Mouse (Mus musculus) hindbrain, embryonic 15.5 days (tissue): ENCODE measurements around the gene Mcu. TPM values are rescaled to one million over a fixed set of nuclear protein-coding genes. Genes with fewer than 3 reads are reported as not detected.
A peak's percentile ranks its signal among the peaks of the same experiment; 100 is the strongest.

ENCODE experiments used
- ATAC-seq: fragments of 200-750 bp; cut with Nextera tagmentation; 2 replicates; pipeline ENCODE4 v1.8.0; 2017; ENCODE audit warnings: low read depth, moderate number of reproducible peaks, moderate TSS enrichment; ENCODE audit not compliant: low FRiP score
- H3K27ac ChIP-seq: fragments of 300-500 bp; sonication (generic); replicated peaks from 2 replicates; pipeline ENCODE4 v1.5.1; 2015; ENCODE audit warnings: mild to moderate bottlenecking, inconsistent platforms
- H3K27me3 ChIP-seq: fragments of 300-500 bp; sonication (generic); 2 replicates; pipeline ENCODE4 v1.6.1; 2015; ENCODE audit warnings: control low read depth, inconsistent platforms
- H3K36me3 ChIP-seq: fragments of 300-500 bp; sonication (generic); 2 replicates; pipeline ENCODE4 v1.6.1; 2015; ENCODE audit warnings: control low read depth, inconsistent platforms
- H3K4me1 ChIP-seq: fragments of 300-500 bp; sonication (generic); replicated peaks from 2 replicates; pipeline ENCODE4 v1.6.1; 2015; ENCODE audit warnings: control low read depth, inconsistent platforms
- H3K4me2 ChIP-seq: fragments of 300-500 bp; sonication (generic); 2 replicates; pipeline ENCODE4 v1.6.1; 2015; ENCODE audit warnings: moderate library complexity, mild to moderate bottlenecking, inconsistent platforms
- H3K4me3 ChIP-seq: fragments of 300-500 bp; sonication (generic); 2 replicates; pipeline ENCODE4 v1.5.1; 2015; ENCODE audit warnings: mild to moderate bottlenecking, inconsistent platforms
- H3K9ac ChIP-seq: fragments of 300-500 bp; sonication (generic); 2 replicates; pipeline ENCODE4 v1.6.1; 2015; ENCODE audit warnings: inconsistent platforms
- H3K9me3 ChIP-seq: fragments of 300-500 bp; sonication (generic); 2 replicates; pipeline ENCODE4 v1.6.1; 2016; ENCODE audit warnings: control low read depth, inconsistent platforms
- WGBS: fragments of 180-500 bp; shearing (Covaris S2); methylation state at CpG from one replicate; pipeline ENCODE4 v1.1.7; 2015; 5-methylcytosine and 5-hydroxymethylcytosine counted together
- polyA plus RNA-seq: library from polyadenylated mRNA; unstranded; fragments of >200 nt; fragmentation: Nextera tagmentation; extraction: Ambion mirVana; gene quantifications from 2 replicates; pipeline ENCODE4 v1.2.1, GENCODE M21; 2015

The Mcu gene
- polyA plus RNA-seq, 1 experiment from 2014 or later, result 34.6 TPM

- whole genome bisulfite sequencing, result 87% methylated on average over 16 of the region's 16 CpGs
- no peak overlapping the region for H3K4me3 ChIP-seq
- H3K4me1 ChIP-seq, result no peaks in the 10 kb centered on the region
- H3K27me3 ChIP-seq, result no peaks in the 10 kb centered on the region
- no peak overlapping the region for H3K4me2 ChIP-seq
- H3K9me3 ChIP-seq, result no peaks in the 10 kb centered on the region
- no peak overlapping the region for H3K27ac ChIP-seq
- H3K9ac ChIP-seq, result no peak overlapping the region
- no peak for ATAC-seq
- no peaks in the 10 kb centered on the region for H3K36me3 ChIP-seq
Observed at GRCm38 (mm10) chr10:59636751-59637533, 20.4 kb upstream of the Mcu start.

GRCm38 (mm10) chr10:59636048-59636447, 19.6 kb upstream of the Mcu start:
- no peak overlapping the region for H3K4me2 ChIP-seq
- H3K27ac ChIP-seq, result no peak overlapping the region
- ATAC-seq, result no peak
- no peaks in the 10 kb centered on the region for H3K4me1 ChIP-seq
- no peaks in the 10 kb centered on the region for H3K36me3 ChIP-seq
- H3K9ac ChIP-seq, result no peak overlapping the region
- H3K4me3 ChIP-seq, result no peak overlapping the region
- H3K27me3 ChIP-seq, result no peaks in the 10 kb centered on the region
- WGBS, result 75% methylated on average over 2 of the region's 2 CpGs
- H3K9me3 ChIP-seq, result no peaks in the 10 kb centered on the region

- H3K27ac ChIP-seq, result no peak overlapping the region
- ATAC-seq, result no peak
- no peak overlapping the region for H3K4me3 ChIP-seq
- no peaks in the 10 kb centered on the region for H3K4me1 ChIP-seq
- H3K9me3 ChIP-seq, result no peaks in the 10 kb centered on the region
- WGBS, result 81% methylated on average over 4 of the region's 4 CpGs
- H3K4me2 ChIP-seq, result no peak overlapping the region
- H3K36me3 ChIP-seq, result no peaks in the 10 kb centered on the region
- no peak overlapping the region for H3K9ac ChIP-seq
- H3K27me3 ChIP-seq, result no peaks in the 10 kb centered on the region
Observed at GRCm38 (mm10) chr10:59629506-59629782, 13.0 kb upstream of the Mcu start.

GRCm38 (mm10) chr10:59628641-59629505, 12.4 kb upstream of the Mcu start:
- Histone ChIP-seq H3K4me3 (no peak overlapping the region), H3K4me2 (no peak overlapping the region), H3K4me1 (no peaks in the 10 kb centered on the region), H3K27me3 (no peaks in the 10 kb centered on the region), H3K27ac (peak overlapping the region; percentile 9; the same call in 1 of the 2 replicates), H3K36me3 (no peaks in the 10 kb centered on the region), H3K9me3 (no peaks in the 10 kb centered on the region), H3K9ac (no peak overlapping the region)
- WGBS, result 66% methylated on average over 17 of the region's 17 CpGs
- peak; percentile 84 for ATAC-seq

- Histone ChIP-seq H3K4me3 (no peak overlapping the region), H3K36me3 (no peaks in the 10 kb centered on the region), H3K4me2 (no peak overlapping the region), H3K9ac (no peak overlapping the region), H3K4me1 (no peaks in the 10 kb centered on the region), H3K27ac (no peak overlapping the region), H3K27me3 (no peaks in the 10 kb centered on the region), H3K9me3 (no peaks in the 10 kb centered on the region)
- 70% methylated on average over 5 of the region's 5 CpGs for WGBS
- no peak for ATAC-seq
Observed at GRCm38 (mm10) chr10:59623496-59623895, 7.0 kb upstream of the Mcu start.

GRCm38 (mm10) chr10:59621355-59621754, 4.9 kb upstream of the Mcu start:
- no peak for ATAC-seq
- WGBS, result 79% methylated on average over 10 of the region's 10 CpGs
- Histone ChIP-seq H3K27ac (no peak overlapping the region), H3K4me1 (no peaks in the 10 kb centered on the region), H3K9ac (no peak overlapping the region), H3K27me3 (no peaks in the 10 kb centered on the region), H3K4me3 (no peak overlapping the region), H3K9me3 (no peaks in the 10 kb centered on the region), H3K36me3 (no peaks in the 10 kb centered on the region), H3K4me2 (no peak overlapping the region)

GRCm38 (mm10) chr10:59617776-59618175, 1.3 kb upstream of the Mcu start:
- H3K9me3 ChIP-seq, result no peaks in the 10 kb centered on the region
- ATAC-seq, result no peak
- peaks cover 28% of the 10 kb centered on the region for H3K4me1 ChIP-seq
- H3K4me2 ChIP-seq, result no peak overlapping the region
- no peak overlapping the region for H3K27ac ChIP-seq
- no peak overlapping the region for H3K4me3 ChIP-seq
- no peaks in the 10 kb centered on the region for H3K27me3 ChIP-seq
- H3K9ac ChIP-seq, result no peak overlapping the region
- no peaks in the 10 kb centered on the region for H3K36me3 ChIP-seq
- 93% methylated on average over 7 of the region's 7 CpGs for WGBS

- Histone ChIP-seq H3K9ac (peak within 1 kb of the TSS; percentile 90), H3K4me1 (peaks cover 28% of the 10 kb centered on the region), H3K4me2 (peak within 1 kb of the TSS; percentile 90), H3K9me3 (no peaks in the 10 kb centered on the region), H3K27me3 (no peaks in the 10 kb centered on the region), H3K36me3 (no peaks in the 10 kb centered on the region), H3K27ac (peak within 1 kb of the TSS; percentile 88), H3K4me3 (peak within 1 kb of the TSS; percentile 87)
- WGBS, result under 1% methylated on average over 44 of the region's 51 CpGs
- peak; percentile 79 for ATAC-seq
Observed at GRCm38 (mm10) chr10:59615981-59616520, 441 bp downstream of the Mcu start, which contains the start of gene Gm10322. Gene Gm10322, plus strand, starts transcription at chr10:59616063.

GRCm38 (mm10) chr10:59615411-59615810, 1.1 kb downstream of the Mcu start:
- no peak for ATAC-seq
- 30% methylated on average over 5 of the region's 5 CpGs for WGBS
- no peaks in the 10 kb centered on the region for H3K9me3 ChIP-seq

GRCm38 (mm10) chr10:59614141-59614540, 2.4 kb downstream of the Mcu start:
- ATAC-seq, result no peak
- H3K27ac ChIP-seq, result no peak overlapping the region
- H3K36me3 ChIP-seq, result no peaks in the 10 kb centered on the region
- H3K9me3 ChIP-seq, result no peaks in the 10 kb centered on the region
- peak overlapping the region; percentile 90 for H3K4me2 ChIP-seq
- no peak overlapping the region for H3K4me3 ChIP-seq
- peaks cover 28% of the 10 kb centered on the region for H3K4me1 ChIP-seq
- no peak overlapping the region for H3K9ac ChIP-seq
- H3K27me3 ChIP-seq, result no peaks in the 10 kb centered on the region
- 73% methylated on average over 5 of the region's 5 CpGs for WGBS

More at GRCm38 (mm10) chr10:59615411-59615810, 1.1 kb downstream of the Mcu start:
- Histone ChIP-seq H3K4me2 (peak overlapping the region; percentile 90), H3K9ac (peak overlapping the region; percentile 90), H3K27ac (peak overlapping the region; percentile 88; the same call in 1 of the 2 replicates), H3K36me3 (no peaks in the 10 kb centered on the region), H3K4me3 (peak overlapping the region; percentile 87), H3K27me3 (no peaks in the 10 kb centered on the region), H3K4me1 (peaks cover 28% of the 10 kb centered on the region)

GRCm38 (mm10) chr10:59613276-59613675, 3.2 kb downstream of the Mcu start:
- no peak overlapping the region for H3K9ac ChIP-seq
- H3K4me3 ChIP-seq, result no peak overlapping the region
- no peaks in the 10 kb centered on the region for H3K36me3 ChIP-seq
- no peak for ATAC-seq
- H3K4me2 ChIP-seq, result no peak overlapping the region
- peaks cover 28% of the 10 kb centered on the region for H3K4me1 ChIP-seq
- H3K27ac ChIP-seq, result no peak overlapping the region
- 79% methylated on average over 5 of the region's 5 CpGs for WGBS
- H3K27me3 ChIP-seq, result no peaks in the 10 kb centered on the region
- no peaks in the 10 kb centered on the region for H3K9me3 ChIP-seq

- Histone ChIP-seq H3K9ac (no peak overlapping the region), H3K27ac (no peak overlapping the region), H3K4me2 (no peak overlapping the region), H3K4me3 (no peak overlapping the region), H3K9me3 (no peaks in the 10 kb centered on the region), H3K27me3 (no peaks in the 10 kb centered on the region), H3K36me3 (no peaks in the 10 kb centered on the region), H3K4me1 (peaks cover 6% of the 10 kb centered on the region)
- WGBS, result 78% methylated on average over 11 of the region's 11 CpGs
- ATAC-seq, result no peak
Observed at GRCm38 (mm10) chr10:59604879-59605464, 11.5 kb downstream of the Mcu start.
